Mouse (Mus musculus) C2C12 (cell line): ENCODE measurements at regions not wholly inside any gene's neighbourhood (a gene's known extent, or its start where the extent isn't known, plus 50 kb on each side); places are given as distances from the start of the nearest gene placed in this dataset.
"Not testable (repeated sequence)": the region's sequence is repeated elsewhere in the genome, so short reads cannot be mapped to it uniquely, and the experiment has no call there.

ENCODE experiments used
- H3K27me3 ChIP-seq: one replicate; pipeline ENCODE4 v1.6.1; 2011; ENCODE audit not compliant: control insufficient read depth, insufficient read depth, insufficient read length
- H3K36me3 ChIP-seq: one replicate; pipeline ENCODE4 v1.6.1; 2011; ENCODE audit not compliant: control insufficient read depth, insufficient read depth
- H3K4me3 ChIP-seq: one replicate; pipeline ENCODE4 v1.5.1; 2011; ENCODE audit warnings: mild to moderate bottlenecking, control low read depth; ENCODE audit not compliant: poor library complexity, insufficient read depth, severe bottlenecking
- H3K79me2 ChIP-seq: one replicate; pipeline ENCODE4 v1.6.1; 2011; ENCODE audit not compliant: control insufficient read depth, insufficient read depth
- H3K79me3 ChIP-seq: one replicate; pipeline ENCODE4 v1.6.1; 2011; ENCODE audit warnings: low read depth, control low read depth
- H3ac ChIP-seq: one replicate; pipeline ENCODE3; 2011; ENCODE audit warnings: low read depth; ENCODE audit not compliant: control insufficient read depth, insufficient read length
- CEBPB ChIP-seq: IDR thresholded peaks from one replicate; pipeline ENCODE4 v1.6.1; 2011; ENCODE audit warnings: low read depth, mild to moderate bottlenecking, control low read depth, moderate library complexity
- CTCF ChIP-seq: IDR thresholded peaks from one replicate; pipeline ENCODE4 v1.5.1; 2011; ENCODE audit not compliant: control insufficient read depth, insufficient read depth, insufficient read length
- FOSL1 ChIP-seq: IDR thresholded peaks from one replicate; pipeline ENCODE4 v1.8.0; 2011; ENCODE audit warnings: mild to moderate bottlenecking, low read length; ENCODE audit not compliant: poor library complexity, insufficient read depth, severe bottlenecking
- MAX ChIP-seq: IDR thresholded peaks from one replicate; pipeline ENCODE4 v1.6.1; 2011; ENCODE audit warnings: mild to moderate bottlenecking, control low read depth
- MYOD1 ChIP-seq: IDR thresholded peaks from one replicate; pipeline ENCODE4 v1.6.1; 2011; ENCODE audit warnings: low read depth; ENCODE audit not compliant: control insufficient read depth, insufficient read length
- MYOG ChIP-seq: IDR thresholded peaks from one replicate; pipeline ENCODE4 v1.6.1; 2011; ENCODE audit not compliant: control insufficient read depth, insufficient read length; ENCODE audit errors: extremely low read depth
- USF1 ChIP-seq: IDR thresholded peaks from one replicate; pipeline ENCODE4 v1.6.1; 2011; ENCODE audit warnings: low read depth, mild to moderate bottlenecking, control low read depth, moderate library complexity

DNA sequence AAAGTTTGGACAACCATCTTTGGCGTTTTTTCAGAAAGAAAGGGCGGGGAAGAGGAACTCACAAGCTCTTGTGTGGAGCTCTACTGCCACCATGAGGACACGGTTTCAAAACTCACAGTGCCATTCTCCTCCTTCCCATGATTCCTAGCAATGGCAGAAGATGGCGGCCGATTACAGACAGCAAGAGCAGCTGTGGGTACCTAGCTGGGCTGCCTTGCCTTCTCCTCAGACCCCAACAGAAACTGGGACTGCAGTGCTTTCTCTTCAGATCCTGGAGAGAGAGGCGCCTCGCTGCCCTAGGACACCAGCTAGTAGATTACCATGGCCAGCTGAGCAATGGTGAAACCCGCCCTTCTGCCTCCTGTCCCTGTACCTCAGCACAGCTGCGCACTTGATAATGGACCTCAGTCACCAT lies 174.2 kb upstream of the Olfr1324 start:
- not testable (repeated sequence) for H3K36me3 ChIP-seq, H3ac ChIP-seq, H3K79me3 ChIP-seq, H3K79me2 ChIP-seq, H3K4me3 ChIP-seq, H3K27me3 ChIP-seq

DNA sequence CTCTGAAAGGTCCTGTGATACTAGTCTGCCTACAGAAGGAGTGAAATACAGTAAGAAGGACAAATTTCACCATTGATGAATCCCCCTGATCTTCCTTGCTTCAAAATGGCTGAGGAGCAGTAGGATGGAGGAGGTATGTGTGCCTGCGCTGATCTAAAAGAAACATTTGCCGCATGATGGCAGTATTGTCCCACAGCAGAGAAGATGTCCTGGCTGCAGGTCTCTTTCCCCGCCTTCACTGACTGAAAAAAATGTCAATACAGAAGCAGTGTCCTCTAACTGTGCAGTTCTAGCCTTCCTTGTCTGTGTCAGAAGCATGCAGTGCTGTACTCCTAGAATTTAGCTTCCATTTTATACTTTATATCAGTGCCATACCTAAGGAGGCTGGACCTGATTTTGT lies 172.0 kb upstream of the Olfr1324 start:
- H3K79me3 ChIP-seq, H3K4me3 ChIP-seq, H3ac ChIP-seq, H3K27me3 ChIP-seq, H3K79me2 ChIP-seq, H3K36me3 ChIP-seq: not testable (repeated sequence)

DNA sequence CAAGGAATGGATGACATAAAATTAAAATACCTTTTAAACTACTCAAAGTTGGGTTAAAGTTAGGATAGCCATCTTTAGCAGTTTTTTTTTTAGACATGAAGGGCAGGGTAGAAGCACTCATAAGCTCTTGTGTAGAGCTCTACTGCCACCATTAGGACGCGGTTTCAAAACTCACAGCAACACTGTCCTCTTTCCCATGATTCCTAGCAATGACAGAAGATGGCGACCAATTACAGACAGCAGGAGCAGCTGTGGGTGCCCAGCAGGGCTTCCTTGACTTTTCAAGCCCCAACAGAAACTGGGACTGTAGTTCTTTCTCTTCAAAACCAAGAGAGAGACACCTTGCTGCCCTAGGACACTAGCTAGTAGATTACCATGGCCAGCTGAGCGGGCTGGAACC lies 171.5 kb upstream of the Olfr1324 start:
- Histone ChIP-seq H3K27me3 (no peaks in the 10 kb centered on the region), H3K79me2 (no peaks in the 10 kb centered on the region), H3K36me3 (no peaks in the 10 kb centered on the region), H3K79me3 (no peaks in the 10 kb centered on the region), H3ac (no peak overlapping the region), H3K4me3 (no peak overlapping the region)
- TF ChIP-seq CEBPB: no peak
- TF ChIP-seq CTCF: no peak
- no peak for TF ChIP-seq MYOG
- TF ChIP-seq MAX: no peak
- no peak for TF ChIP-seq USF1
- TF ChIP-seq FOSL1: no peak

DNA sequence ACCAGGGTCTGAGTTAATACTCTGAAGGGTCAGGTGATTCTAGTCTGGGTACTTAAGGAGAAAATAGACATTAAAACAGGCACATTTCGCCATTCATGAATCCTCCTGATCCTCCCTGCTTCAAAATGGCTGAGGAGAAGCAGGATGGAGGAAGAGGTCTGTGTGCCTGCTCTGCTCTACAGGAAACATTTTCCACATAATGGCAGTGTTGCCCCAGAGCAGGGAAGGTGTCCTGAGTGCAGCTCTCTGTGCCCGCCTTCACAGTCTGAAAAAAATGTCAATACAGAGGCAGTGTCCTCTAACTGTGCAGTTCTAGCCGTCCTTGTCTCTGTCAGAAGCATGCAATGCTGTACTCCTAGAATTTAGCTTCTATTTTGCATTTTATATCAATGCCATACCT lies 169.3 kb upstream of the Olfr1324 start:
- H3K79me2 ChIP-seq, H3K79me3 ChIP-seq, H3K4me3 ChIP-seq, H3ac ChIP-seq, H3K36me3 ChIP-seq, H3K27me3 ChIP-seq: not testable (repeated sequence)

DNA sequence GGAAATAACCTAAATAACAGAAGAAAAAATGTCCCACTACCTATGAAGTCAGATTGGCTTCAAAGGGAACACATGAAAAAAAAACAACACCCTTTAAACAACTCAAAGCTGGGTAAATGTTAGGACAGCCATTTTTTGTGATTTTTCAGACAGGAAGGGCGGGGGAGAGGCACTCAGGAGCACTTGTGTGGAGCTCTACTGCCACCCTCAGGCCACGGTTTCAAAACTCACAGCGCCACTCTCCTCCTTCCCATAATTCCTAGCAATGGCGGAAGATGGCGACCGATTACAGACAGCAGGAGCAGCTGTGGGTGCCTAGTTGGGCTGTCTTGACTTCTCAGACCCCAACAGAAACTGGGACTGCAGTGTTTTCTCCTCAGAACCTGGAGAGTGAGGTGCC lies 168.8 kb upstream of the Olfr1324 start:
- Histone ChIP-seq H3K79me3 (no peaks in the 10 kb centered on the region), H3ac (no peak overlapping the region), H3K27me3 (no peaks in the 10 kb centered on the region), H3K36me3 (no peaks in the 10 kb centered on the region), H3K4me3 (no peak overlapping the region), H3K79me2 (no peaks in the 10 kb centered on the region)
- TF ChIP-seq MYOG (no peak), MAX (no peak), USF1 (no peak), CTCF (no peak), MYOD1 (no peak), FOSL1 (no peak), CEBPB (no peak)

DNA sequence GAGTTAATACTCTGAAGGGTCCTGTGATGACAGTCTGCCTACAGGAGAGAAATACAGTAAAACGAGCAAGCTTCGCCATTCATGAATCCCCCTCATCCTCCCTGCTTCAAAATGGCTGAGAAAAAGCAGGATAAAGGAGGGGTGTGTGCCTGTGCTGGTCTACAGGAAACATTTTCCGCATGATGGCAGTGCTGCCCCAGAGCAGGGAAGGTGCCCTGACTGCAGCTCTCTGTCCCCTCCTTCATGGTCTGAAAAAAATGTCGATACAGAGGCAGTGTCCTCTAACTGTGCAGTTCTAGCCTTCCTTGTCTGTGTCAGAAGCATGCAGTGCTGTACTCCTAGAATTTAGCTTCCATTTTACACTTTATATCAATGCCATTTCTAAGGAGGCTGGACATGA lies 166.7 kb upstream of the Olfr1324 start:
- not testable (repeated sequence) for H3K4me3 ChIP-seq, H3K36me3 ChIP-seq, H3K79me2 ChIP-seq, H3ac ChIP-seq, H3K79me3 ChIP-seq, H3K27me3 ChIP-seq

DNA sequence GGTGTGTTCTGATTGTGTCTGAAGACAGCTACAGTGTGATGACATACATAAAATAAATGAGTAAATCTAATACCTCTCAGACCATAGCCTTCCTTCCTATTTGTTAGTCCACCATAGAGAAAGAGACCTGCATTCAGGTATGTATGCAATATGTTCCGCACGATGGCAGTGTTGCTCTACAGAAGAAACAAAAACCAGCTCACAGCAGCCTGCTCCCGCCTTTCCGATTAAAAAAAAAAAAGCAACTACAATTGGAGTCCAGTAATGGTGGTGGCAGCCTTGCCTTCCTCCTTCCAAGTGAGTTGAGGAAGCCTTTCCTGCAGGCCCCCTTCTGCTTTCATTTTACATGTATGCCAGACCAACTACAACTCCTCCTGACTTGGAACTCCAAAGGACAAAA lies 163.2 kb upstream of the Olfr1324 start:
- Histone ChIP-seq H3K27me3 (no peaks in the 10 kb centered on the region), H3K79me3 (no peaks in the 10 kb centered on the region), H3K4me3 (no peak overlapping the region), H3K36me3 (no peaks in the 10 kb centered on the region), H3ac (no peak overlapping the region), H3K79me2 (no peaks in the 10 kb centered on the region)
- TF ChIP-seq CEBPB (no peak), USF1 (no peak), MAX (no peak), CTCF (no peak), MYOD1 (no peak), MYOG (no peak), FOSL1 (no peak)
